Mouse (Mus musculus): ENCODE measurements around the gene Bax. TPM values are rescaled to one million over a fixed set of nuclear protein-coding genes. Genes with fewer than 3 reads are reported as not detected.

Gene Bax
- polyA plus RNA-seq, 1 experiment from 2014 or later = 257 TPM

DNA sequence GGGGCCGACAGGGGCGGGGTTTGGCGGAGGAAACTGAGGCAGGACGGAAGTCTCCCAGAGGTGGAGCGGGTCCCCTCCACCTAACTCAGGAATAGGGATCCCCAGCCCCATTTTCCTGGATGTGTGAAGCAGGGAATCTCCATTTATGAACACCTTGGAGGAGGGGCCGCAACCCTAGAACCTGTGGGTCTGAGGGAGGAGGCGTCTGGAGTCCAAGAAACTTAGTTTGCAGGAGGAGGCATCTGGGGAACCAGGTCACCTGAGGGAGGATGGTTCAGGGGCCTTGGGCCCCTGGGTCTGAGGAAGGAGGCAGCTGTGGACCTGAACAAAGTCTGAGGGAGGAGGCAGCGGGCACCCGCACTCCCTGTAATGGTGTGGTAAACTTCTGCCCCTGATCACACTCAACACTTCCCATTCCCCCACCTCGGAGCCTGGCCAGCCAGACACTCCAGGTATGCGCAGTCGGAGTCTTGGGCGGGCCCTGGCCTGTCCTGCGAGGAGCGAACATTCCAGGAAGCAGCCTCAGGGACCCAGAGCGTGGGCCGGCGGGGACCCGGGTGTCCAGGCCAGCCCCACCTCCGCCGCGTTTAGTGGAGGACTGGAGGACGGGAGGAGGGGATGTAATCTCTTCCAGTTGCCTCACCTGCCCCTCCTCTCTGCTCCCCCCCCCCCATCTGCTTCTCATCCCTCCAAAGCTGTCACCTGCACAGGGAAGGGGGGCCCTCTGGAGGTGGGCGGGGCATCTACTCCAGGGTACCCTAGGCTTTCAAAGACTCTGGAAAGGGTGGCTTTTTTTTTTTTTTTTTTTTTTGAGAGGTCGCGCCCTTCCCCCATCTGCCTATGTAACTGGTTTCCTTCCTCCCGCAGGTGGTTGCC, 52.6 kb downstream of the Bax start:
- WGBS = 3% methylated on average over 25 of the region's 27 CpGs
- peaks cover 86% of the 10 kb centered on the region for H3K27me3 ChIP-seq (replicated peaks; ENCODE audit: control insufficient read depth, insufficient read depth, low read length)
- no peak for ATAC-seq
- H3K4me2 ChIP-seq (ENCODE audit: low read length) = peak overlapping the region; percentile 88
- no peak overlapping the region for H3K27ac ChIP-seq (ENCODE audit: low read length)
- H3K4me1 ChIP-seq (replicated peaks; ENCODE audit: control insufficient read depth, insufficient read depth, low read length) = peaks cover 8% of the 10 kb centered on the region
- H3K4me3 ChIP-seq (replicated peaks; ENCODE audit: low read length) = peak overlapping the region; percentile 62
- no peaks in the 10 kb centered on the region for H3K36me3 ChIP-seq (ENCODE audit: control insufficient read depth, insufficient read depth)
- peak overlapping the region; percentile 66 for H3K9ac ChIP-seq (replicated peaks; ENCODE audit: low read depth, low read length)
- H3K9me3 ChIP-seq (ENCODE audit: control insufficient read depth, low read length) = no peaks in the 10 kb centered on the region

DNA sequence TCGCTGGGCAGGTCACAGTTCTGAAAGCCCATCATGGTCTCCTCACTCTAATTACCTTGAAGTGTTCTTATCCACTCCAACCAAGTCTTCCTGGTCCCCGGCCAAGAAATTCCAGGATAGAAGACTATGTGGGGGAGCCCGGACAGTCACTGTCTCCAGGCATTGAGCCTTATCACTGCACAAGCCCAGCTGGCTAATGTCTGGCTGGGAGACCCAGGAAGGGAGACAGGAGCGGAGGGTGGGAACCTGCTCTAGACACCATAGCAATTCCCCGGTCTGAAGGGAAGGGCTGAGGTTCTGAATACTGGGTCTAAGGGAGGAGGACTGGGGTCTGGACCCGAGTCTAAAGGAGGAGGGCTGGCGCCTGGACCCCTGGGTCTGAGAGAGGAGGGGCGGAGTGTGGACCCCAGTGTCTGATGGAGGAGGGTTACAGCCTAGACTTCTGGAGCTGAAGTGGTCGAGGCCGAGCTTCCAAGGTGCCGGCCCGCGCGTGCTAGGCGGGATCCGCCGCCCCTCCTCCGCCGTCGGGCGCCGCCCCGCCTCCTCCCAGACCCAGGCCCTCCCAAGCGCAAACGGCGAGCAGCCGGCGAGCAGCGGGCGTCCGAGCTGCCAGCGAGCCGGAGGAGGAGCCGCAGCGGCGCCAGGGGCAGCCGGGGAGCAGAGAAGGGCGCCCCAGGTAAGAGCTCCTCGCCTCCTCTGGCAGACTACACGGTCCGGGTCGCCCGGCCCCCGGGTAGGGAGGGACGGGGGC, 53.4 kb downstream of the Bax start, which contains the start of gene Ntf5:
Gene Ntf5 (plus strand): TSS at position 583 of the 751 bp plus-strand sequence.
- peak within 1 kb of the TSS; percentile 66 for H3K9ac ChIP-seq (replicated peaks; ENCODE audit: low read depth, low read length)
- peak within 1 kb of the TSS; percentile 88 for H3K4me2 ChIP-seq (ENCODE audit: low read length)
- H3K36me3 ChIP-seq (ENCODE audit: control insufficient read depth, insufficient read depth) = no peaks in the 10 kb centered on the region
- H3K27ac ChIP-seq (ENCODE audit: low read length) = no peak within 1 kb of the TSS
- no peaks in the 10 kb centered on the region for H3K9me3 ChIP-seq (ENCODE audit: control insufficient read depth, low read length)
- H3K4me1 ChIP-seq (replicated peaks; ENCODE audit: control insufficient read depth, insufficient read depth, low read length) = peaks cover 8% of the 10 kb centered on the region
- H3K27me3 ChIP-seq (replicated peaks; ENCODE audit: control insufficient read depth, insufficient read depth, low read length) = peaks cover 87% of the 10 kb centered on the region
- ATAC-seq = peak; percentile 54
- WGBS = 3% methylated on average over 33 of the region's 45 CpGs
- H3K4me3 ChIP-seq (replicated peaks; ENCODE audit: low read length) = peak within 1 kb of the TSS; percentile 62

DNA sequence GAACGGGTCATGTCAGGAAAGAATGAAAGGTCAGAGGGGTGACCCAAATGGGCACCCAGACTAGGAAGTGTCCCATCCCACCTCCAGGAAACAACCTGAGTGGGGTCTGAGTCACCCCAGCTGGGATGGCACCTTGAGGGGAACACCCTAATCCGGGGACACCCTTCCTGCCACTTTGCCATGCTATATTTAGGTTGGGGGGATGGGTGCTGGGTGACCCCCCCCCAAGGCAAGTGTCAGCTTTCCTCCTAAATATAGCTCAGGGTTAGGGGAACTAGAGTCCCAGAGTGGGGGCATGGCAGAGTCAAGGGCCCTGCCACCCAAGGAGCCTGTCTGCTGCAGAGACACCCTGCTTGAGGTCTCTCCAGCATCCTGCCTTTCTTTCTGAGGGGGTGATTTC, 54.3 kb downstream of the Bax start:
- no peak overlapping the region for H3K9ac ChIP-seq (replicated peaks; ENCODE audit: low read depth, low read length)
- ATAC-seq = no peak
- H3K4me2 ChIP-seq (ENCODE audit: low read length) = no peak overlapping the region
- WGBS = 87% methylated on average over 2 of the region's 2 CpGs
- no peak overlapping the region for H3K27ac ChIP-seq (ENCODE audit: low read length)
- peaks cover 88% of the 10 kb centered on the region for H3K27me3 ChIP-seq (replicated peaks; ENCODE audit: control insufficient read depth, insufficient read depth, low read length)
- no peak overlapping the region for H3K4me3 ChIP-seq (replicated peaks; ENCODE audit: low read length)
- H3K36me3 ChIP-seq (ENCODE audit: control insufficient read depth, insufficient read depth) = no peaks in the 10 kb centered on the region
- H3K9me3 ChIP-seq (ENCODE audit: control insufficient read depth, low read length) = no peaks in the 10 kb centered on the region
- peaks cover 8% of the 10 kb centered on the region for H3K4me1 ChIP-seq (replicated peaks; ENCODE audit: control insufficient read depth, insufficient read depth, low read length)

Small RNA genes lying within 50 kb of the gene (microRNA-seq; reads per million reads assigned to microRNA genes)
- gene Gm22133 = 0.62 reads per million

Other genes starting within 250 kb of the Bax start
- gene Cd37, start 227.8 kb downstream of the Bax start, polyA plus RNA-seq (2015; fragmentation: Nextera tagmentation; extraction: Ambion mirVana) = 1.5 and 1.6 TPM in 2 replicates
- 0.30 and 0.47 TPM in 2 replicates for gene Slc6a16, start 225.8 kb downstream of the Bax start, polyA plus RNA-seq (2015; fragmentation: Nextera tagmentation; extraction: Ambion mirVana)
- not detected in 2 replicates for gene Slc6a21, start 189.4 kb downstream of the Bax start, polyA plus RNA-seq (2015; fragmentation: Nextera tagmentation; extraction: Ambion mirVana)
- 8.2 and 10.1 TPM in 2 replicates for gene Trpm4, start 133.1 kb downstream of the Bax start, polyA plus RNA-seq (2015; fragmentation: Nextera tagmentation; extraction: Ambion mirVana)
- 0.60 TPM in 1 of 2 replicates, not detected in the other for gene Hrc, start 131.6 kb downstream of the Bax start, polyA plus RNA-seq (2015; fragmentation: Nextera tagmentation; extraction: Ambion mirVana)
- gene Ppfia3, start 99.9 kb downstream of the Bax start, polyA plus RNA-seq (2015; fragmentation: Nextera tagmentation; extraction: Ambion mirVana) = 16.1 and 19.7 TPM in 2 replicates
- 6.1 and 18.5 TPM in 2 replicates for gene Lin7b, start 96.3 kb downstream of the Bax start, polyA plus RNA-seq (2015; fragmentation: Nextera tagmentation; extraction: Ambion mirVana)
- gene Snrnp70, start 71.2 kb downstream of the Bax start, polyA plus RNA-seq (2015; fragmentation: Nextera tagmentation; extraction: Ambion mirVana) = 206 and 215 TPM in 2 replicates
- gene Kcna7, start 61.2 kb downstream of the Bax start, polyA plus RNA-seq (2015; fragmentation: Nextera tagmentation; extraction: Ambion mirVana) = not detected in 2 replicates
- gene Ntf5, start 53.2 kb downstream of the Bax start, polyA plus RNA-seq (2015; fragmentation: Nextera tagmentation; extraction: Ambion mirVana) = 0.10 TPM in 1 of 2 replicates, not detected in the other
- 0.44 and 0.65 TPM in 2 replicates for gene Lhb, start 46.1 kb downstream of the Bax start, polyA plus RNA-seq (2015; fragmentation: Nextera tagmentation; extraction: Ambion mirVana)
- gene Gys1, start 32.1 kb downstream of the Bax start, polyA plus RNA-seq (2015; fragmentation: Nextera tagmentation; extraction: Ambion mirVana) = 19.9 and 21.6 TPM in 2 replicates
- 137 and 147 TPM in 2 replicates for gene Ruvbl2, start 28.8 kb downstream of the Bax start, polyA plus RNA-seq (2015; fragmentation: Nextera tagmentation; extraction: Ambion mirVana)
- gene Ftl1, start 7.0 kb downstream of the Bax start, polyA plus RNA-seq (2015; fragmentation: Nextera tagmentation; extraction: Ambion mirVana) = 5,701 and 5,899 TPM in 2 replicates
- gene Tulp2, start 15.0 kb upstream of the Bax start, polyA plus RNA-seq (2015; fragmentation: Nextera tagmentation; extraction: Ambion mirVana) = 0.12 TPM in 1 of 2 replicates, not detected in the other
- gene Gm45808, start 19.9 kb upstream of the Bax start, polyA plus RNA-seq (2015; fragmentation: Nextera tagmentation; extraction: Ambion mirVana) = not detected in 2 replicates
- gene Dhdh, start 21.9 kb upstream of the Bax start, polyA plus RNA-seq (2015; fragmentation: Nextera tagmentation; extraction: Ambion mirVana) = 2.2 and 3.0 TPM in 2 replicates
- gene Nucb1, start 43.5 kb upstream of the Bax start, polyA plus RNA-seq (2015; fragmentation: Nextera tagmentation; extraction: Ambion mirVana) = 106 and 107 TPM in 2 replicates
- gene Ppp1r15a, start 59.4 kb upstream of the Bax start, polyA plus RNA-seq (2015; fragmentation: Nextera tagmentation; extraction: Ambion mirVana) = 14.4 and 16.4 TPM in 2 replicates
- gene Plekha4, start 59.4 kb upstream of the Bax start, polyA plus RNA-seq (2015; fragmentation: Nextera tagmentation; extraction: Ambion mirVana) = 0.57 and 0.81 TPM in 2 replicates
- gene Hsd17b14, start 88.0 kb upstream of the Bax start, polyA plus RNA-seq (2015; fragmentation: Nextera tagmentation; extraction: Ambion mirVana) = not detected in 2 replicates
- gene Bcat2, start 103.3 kb upstream of the Bax start, polyA plus RNA-seq (2015; fragmentation: Nextera tagmentation; extraction: Ambion mirVana) = 24.2 and 24.5 TPM in 2 replicates
- gene Fgf21, start 148.6 kb upstream of the Bax start, polyA plus RNA-seq (2015; fragmentation: Nextera tagmentation; extraction: Ambion mirVana) = not detected in 2 replicates
- not detected in 2 replicates for gene Fut1, start 150.4 kb upstream of the Bax start, polyA plus RNA-seq (2015; fragmentation: Nextera tagmentation; extraction: Ambion mirVana)
- gene Izumo1, start 154.9 kb upstream of the Bax start, polyA plus RNA-seq (2015; fragmentation: Nextera tagmentation; extraction: Ambion mirVana) = not detected in 2 replicates
- gene Rasip1, start 160.6 kb upstream of the Bax start, polyA plus RNA-seq (2015; fragmentation: Nextera tagmentation; extraction: Ambion mirVana) = 13.5 and 15.1 TPM in 2 replicates
- gene Mamstr, start 173.1 kb upstream of the Bax start, polyA plus RNA-seq (2015; fragmentation: Nextera tagmentation; extraction: Ambion mirVana) = 2.8 and 4.2 TPM in 2 replicates
- 0.10 and 0.21 TPM in 2 replicates for gene Fut2, start 199.5 kb upstream of the Bax start, polyA plus RNA-seq (2015; fragmentation: Nextera tagmentation; extraction: Ambion mirVana)
- gene Ntn5, start 217.1 kb upstream of the Bax start, polyA plus RNA-seq (2015; fragmentation: Nextera tagmentation; extraction: Ambion mirVana) = 0.80 and 0.84 TPM in 2 replicates
- gene Sec1, start 227.5 kb upstream of the Bax start, polyA plus RNA-seq (2015; fragmentation: Nextera tagmentation; extraction: Ambion mirVana) = 0.10 and 0.25 TPM in 2 replicates
- 40.1 and 64.4 TPM in 2 replicates for gene Car11, start 232.9 kb upstream of the Bax start, polyA plus RNA-seq (2015; fragmentation: Nextera tagmentation; extraction: Ambion mirVana)
- gene Dbp, start 238.2 kb upstream of the Bax start, polyA plus RNA-seq (2015; fragmentation: Nextera tagmentation; extraction: Ambion mirVana) = 4.1 and 4.3 TPM in 2 replicates
- gene Rpl18, start 248.6 kb upstream of the Bax start, polyA plus RNA-seq (2015; fragmentation: Nextera tagmentation; extraction: Ambion mirVana) = 567 and 579 TPM in 2 replicates